Mouse (Mus musculus) mammary gland, adult 2 months (tissue): ENCODE measurements around the gene Krtap10-10. TPM values are rescaled to one million over a fixed set of nuclear protein-coding genes. Genes with fewer than 3 reads are reported as not detected.

Experiments used
- polyA plus RNA-seq: library from polyadenylated mRNA; depleted of rRNA; stranded (reverse); fragments of >200 nt; gene quantifications from 2 replicates; pipeline ENCODE4 v1.2.3, GENCODE M21; 2012; ENCODE audit warnings: low replicate concordance; rRNA removed

The Krtap10-10 gene
- not detected in 2 replicates for polyA plus RNA-seq

DNA sequence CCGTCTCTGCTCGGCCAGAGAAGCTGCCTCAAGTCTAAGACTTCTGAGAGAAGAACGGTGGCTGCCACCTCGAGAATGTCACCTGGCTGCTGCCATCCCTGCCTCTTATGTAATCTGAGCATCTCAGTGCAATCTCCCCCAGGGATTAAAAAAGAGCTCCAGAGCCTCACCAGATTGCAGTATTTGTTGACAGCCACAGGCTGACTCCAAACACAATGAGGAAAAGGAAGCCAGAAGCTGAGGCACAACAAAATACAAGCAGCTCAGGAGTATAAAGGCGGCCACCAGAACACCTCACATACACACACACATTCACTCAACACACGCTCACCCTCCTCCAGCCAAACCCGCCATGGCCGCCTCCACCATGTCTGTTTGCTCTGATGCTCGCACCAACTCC is at the start of gene Krtap10-10:
TSS of gene Krtap10-10 (plus strand) at position 301 of the 400 bp plus-strand sequence.

DNA sequence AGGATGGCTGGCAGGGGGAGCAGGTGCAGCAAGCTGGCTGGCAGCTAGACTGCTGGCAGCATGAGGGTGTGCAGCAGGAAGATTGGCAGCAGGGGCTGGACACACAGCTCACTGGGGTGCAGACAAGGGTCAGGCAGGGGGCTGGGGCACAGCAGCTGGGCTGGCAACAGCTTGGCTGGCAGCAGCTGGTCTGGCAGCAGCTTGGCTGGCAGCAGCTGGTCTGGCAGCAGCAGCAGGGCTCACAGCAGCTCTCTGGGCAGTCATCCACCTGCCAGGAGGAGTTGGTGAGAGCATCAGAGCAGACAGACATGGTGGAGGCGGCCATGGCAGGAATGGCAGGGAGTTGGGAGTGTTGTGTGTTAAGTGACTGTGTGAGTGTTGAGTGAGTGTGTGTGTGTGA is 47.9 kb upstream of the Krtap10-10 start, which contains the start of gene Gm7137:
TSS of gene Gm7137 (minus strand) at position 325 of the 400 bp plus-strand sequence.

DNA sequence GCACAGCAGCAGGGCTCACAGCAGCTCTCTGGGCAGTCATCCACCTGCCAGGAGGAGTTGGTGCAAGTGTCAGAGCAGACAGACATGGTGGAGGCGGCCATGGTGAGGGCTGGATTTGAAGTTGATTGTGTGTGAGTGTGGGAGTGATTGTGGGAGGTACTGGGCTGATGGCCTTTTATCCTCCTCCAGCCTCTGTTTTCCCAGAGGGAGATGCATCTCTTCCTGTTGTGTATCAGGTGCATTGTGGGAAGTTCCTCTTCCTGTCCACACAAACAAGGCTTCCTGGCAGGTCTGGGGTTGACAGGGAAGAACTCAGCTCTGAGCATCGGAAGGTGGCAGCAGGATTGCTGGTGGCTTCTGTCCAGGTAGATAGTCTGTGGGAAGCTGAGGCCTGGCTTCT is 40.8 kb upstream of the Krtap10-10 start, which contains the start of gene Gm9639:
TSS of gene Gm9639 (minus strand) at position 101 of the 400 bp plus-strand sequence.

DNA sequence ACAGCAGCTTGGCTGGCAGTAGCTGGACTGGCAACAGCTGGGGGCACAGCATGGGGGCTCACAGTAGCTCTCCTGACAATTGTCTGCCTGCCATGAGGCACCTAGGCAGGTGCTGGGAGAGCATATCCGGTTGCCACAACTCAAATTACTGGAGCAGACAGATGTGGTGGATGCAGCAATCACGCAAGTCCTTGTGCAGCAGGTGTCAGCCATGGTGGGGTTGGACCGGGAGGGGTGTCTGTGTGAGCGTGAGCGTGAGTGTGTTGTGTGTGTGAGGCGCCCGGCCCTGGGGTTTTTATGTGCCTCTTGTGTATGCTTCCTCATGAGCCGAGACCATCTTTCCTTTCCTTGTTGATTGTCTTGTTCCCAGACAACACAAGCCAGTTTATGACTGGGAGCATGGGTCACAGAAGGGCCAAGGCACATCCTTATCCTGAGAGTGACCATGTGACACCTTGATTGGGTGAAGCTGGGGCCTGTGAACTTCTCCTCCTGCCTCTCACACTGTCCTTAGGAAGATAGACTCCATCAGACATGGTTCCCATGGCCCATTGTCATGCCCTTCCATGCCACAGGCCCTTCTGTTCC is 36.7 kb upstream of the Krtap10-10 start, which contains the start of gene Gm19668:
TSS of gene Gm19668 (minus strand) at position 213 of the 588 bp plus-strand sequence.

DNA sequence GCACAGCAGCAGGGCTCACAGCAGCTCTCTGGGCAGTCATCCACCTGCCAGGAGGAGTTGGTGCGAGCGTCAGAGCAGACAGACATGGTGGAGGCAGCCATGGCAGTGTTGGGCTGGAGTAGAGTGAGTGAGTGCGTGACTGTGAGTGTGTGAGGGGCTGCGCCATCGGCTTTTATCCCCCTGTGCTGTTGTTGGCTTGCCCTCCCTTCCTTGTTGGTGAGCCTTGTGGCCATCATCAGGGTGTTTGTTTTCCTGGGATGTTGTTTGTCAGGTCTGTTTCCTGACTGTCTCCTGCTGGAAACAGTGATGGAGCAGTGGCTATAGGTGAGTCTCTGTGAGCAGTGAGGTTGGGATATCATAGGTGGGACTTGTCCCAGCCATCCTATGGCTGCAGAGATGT is 24.0 kb upstream of the Krtap10-10 start, which contains the start of gene Gm9507:
TSS of gene Gm9507 (minus strand) at position 101 of the 400 bp plus-strand sequence.

DNA sequence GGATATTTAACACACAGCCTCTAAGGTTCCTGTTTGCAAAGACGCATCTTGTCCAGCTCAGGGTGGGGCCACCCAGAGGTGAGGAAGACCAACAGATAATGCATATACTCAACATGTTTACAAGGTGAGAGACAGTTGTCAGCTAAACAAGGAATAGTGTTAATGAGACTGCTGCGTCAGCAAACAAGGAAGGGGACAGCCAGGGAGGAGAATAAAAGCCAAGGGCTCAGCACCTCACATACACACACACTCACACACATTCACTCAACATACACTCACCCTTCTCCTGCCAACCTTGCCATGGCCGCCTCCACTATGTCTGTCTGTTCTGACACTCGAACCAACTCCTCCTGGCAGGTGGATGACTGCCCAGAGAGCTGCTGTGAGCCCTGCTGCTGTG is 21.4 kb upstream of the Krtap10-10 start, which contains the start of gene Gm2696:
TSS of gene Gm2696 (plus strand) at position 301 of the 400 bp plus-strand sequence.

DNA sequence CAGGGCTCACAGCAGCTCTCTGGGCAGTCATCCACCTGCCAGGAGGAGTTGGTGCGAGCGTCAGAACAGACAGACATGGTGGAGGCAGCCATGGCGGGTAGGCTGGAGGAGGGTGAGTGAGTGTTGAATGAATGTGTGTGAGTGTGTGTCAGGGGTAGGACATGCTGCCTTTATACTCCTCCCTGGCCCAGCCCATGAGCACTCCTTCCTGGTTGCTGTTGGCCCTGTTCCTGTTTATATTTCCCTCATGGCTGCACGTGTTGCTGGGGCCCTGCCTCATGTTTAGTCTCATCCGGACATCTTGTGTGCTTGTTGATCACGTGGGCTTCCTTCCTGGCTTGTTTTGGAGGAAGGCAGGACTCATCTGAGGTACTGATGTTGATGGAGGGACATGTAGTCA is 8.8 kb upstream of the Krtap10-10 start, which contains the start of gene Krtap10-4:
TSS of gene Krtap10-4 (minus strand) at position 145 of the 400 bp plus-strand sequence.

DNA sequence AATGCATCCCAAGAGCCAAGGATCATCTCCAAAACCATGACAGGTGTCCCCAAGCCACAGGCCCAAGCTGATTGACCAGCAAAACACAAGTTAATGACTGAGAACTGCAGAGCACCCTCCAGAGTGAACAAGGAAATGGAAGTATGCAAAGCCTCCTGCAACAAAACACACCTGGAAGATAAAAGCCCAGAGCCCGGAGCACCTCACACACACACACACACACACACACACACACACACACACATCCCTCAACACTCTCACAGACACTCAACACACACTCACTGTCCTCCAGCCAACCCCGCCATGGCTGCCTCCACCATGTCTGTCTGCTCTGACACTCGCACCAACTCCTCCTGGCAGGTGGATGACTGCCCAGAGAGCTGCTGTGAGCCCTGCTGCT is 10.8 kb downstream of the Krtap10-10 start, which contains the start of gene Gm36176:
TSS of gene Gm36176 (plus strand) at position 301 of the 400 bp plus-strand sequence.

DNA sequence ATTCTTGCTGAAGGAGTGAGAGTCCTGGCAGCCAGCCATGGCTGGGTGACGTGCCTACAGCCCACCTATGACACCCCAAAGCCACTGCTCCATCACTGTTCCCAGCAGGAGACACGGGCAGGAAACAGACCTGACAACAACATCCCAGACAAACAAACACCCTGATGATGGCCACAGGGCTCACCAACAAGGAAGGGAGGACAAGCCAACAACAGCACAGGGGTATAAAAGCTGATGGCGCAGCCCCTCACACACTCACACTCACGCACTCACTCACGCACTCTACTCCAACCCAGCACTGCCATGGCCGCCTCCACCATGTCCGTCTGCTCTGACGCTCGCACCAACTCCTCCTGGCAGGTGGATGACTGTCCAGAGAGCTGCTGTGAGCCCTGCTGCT is 16.8 kb downstream of the Krtap10-10 start, which contains the start of gene Gm10318:
TSS of gene Gm10318 (plus strand) at position 301 of the 400 bp plus-strand sequence.

DNA sequence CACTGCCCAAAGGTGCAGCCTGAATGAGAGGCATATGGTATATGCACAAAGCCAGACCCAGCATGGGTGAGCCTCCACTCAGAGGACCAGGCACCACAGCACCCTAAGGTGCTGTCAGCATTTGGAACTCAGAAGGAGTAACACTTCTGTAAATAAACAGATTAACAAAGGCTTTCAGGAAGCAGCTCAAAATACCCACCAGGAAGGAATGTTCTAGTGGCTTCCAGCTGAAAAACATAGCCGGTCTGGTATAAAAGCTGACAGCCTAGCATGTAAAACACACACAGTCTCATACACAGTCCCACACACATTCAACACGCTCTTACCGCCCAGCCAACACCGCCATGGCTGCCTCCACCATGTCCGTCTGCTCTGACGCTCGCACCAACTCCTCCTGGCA is 25.9 kb downstream of the Krtap10-10 start, which contains the start of gene Gm3285:
TSS of gene Gm3285 (plus strand) at position 301 of the 400 bp plus-strand sequence.

Other genes with a start within 250 kb of the Krtap10-10 start
- 136 and 145 TPM in 2 replicates for gene Sumo3, start 229.8 kb upstream of the Krtap10-10 start, polyA plus RNA-seq
- gene Gm49325, start 229.8 kb upstream of the Krtap10-10 start, polyA plus RNA-seq = not detected in 2 replicates
- gene Ube2g2, start 213.7 kb upstream of the Krtap10-10 start, polyA plus RNA-seq = 37.7 and 49.2 TPM in 2 replicates
- gene Tspear, start 149.4 kb upstream of the Krtap10-10 start, polyA plus RNA-seq = 0.49 and 0.69 TPM in 2 replicates
- gene Gm19402, start 145.2 kb upstream of the Krtap10-10 start, polyA plus RNA-seq = not detected in 2 replicates
- gene Gm9508, start 138.7 kb upstream of the Krtap10-10 start, polyA plus RNA-seq = not detected in 2 replicates
- not detected in 2 replicates for gene Gm10272, start 129.3 kb upstream of the Krtap10-10 start, polyA plus RNA-seq
- gene Gm10024, start 124.5 kb upstream of the Krtap10-10 start, polyA plus RNA-seq = not detected in 2 replicates
- not detected in 2 replicates for gene Gm10142, start 120.1 kb upstream of the Krtap10-10 start, polyA plus RNA-seq
- gene Krtap12-1, start 115.3 kb upstream of the Krtap10-10 start, polyA plus RNA-seq = not detected in 2 replicates
- not detected in 2 replicates for gene Gm10100, start 109.5 kb upstream of the Krtap10-10 start, polyA plus RNA-seq
- gene Gm18596, start 93.3 kb upstream of the Krtap10-10 start, polyA plus RNA-seq = not detected in 2 replicates
- not detected in 2 replicates for gene Gm9736, start 84.6 kb upstream of the Krtap10-10 start, polyA plus RNA-seq
- not detected in 2 replicates for gene Gm3233, start 76.3 kb upstream of the Krtap10-10 start, polyA plus RNA-seq
- gene Gm3238, start 64.6 kb upstream of the Krtap10-10 start, polyA plus RNA-seq = not detected in 2 replicates
- gene Gm7138, start 59.0 kb upstream of the Krtap10-10 start, polyA plus RNA-seq = not detected in 2 replicates
- gene Gm3250, start 53.4 kb upstream of the Krtap10-10 start, polyA plus RNA-seq = not detected in 2 replicates
- not detected in 2 replicates for gene Gm7137, start 47.7 kb upstream of the Krtap10-10 start, polyA plus RNA-seq
- not detected in 2 replicates for gene Gm9639, start 40.9 kb upstream of the Krtap10-10 start, polyA plus RNA-seq
- gene Gm19668, start 36.8 kb upstream of the Krtap10-10 start, polyA plus RNA-seq = not detected in 2 replicates
- not detected in 2 replicates for gene Gm9507, start 24.1 kb upstream of the Krtap10-10 start, polyA plus RNA-seq
- not detected in 2 replicates for gene Gm2696, start 21.3 kb upstream of the Krtap10-10 start, polyA plus RNA-seq
- gene Krtap10-4, start 8.9 kb upstream of the Krtap10-10 start, polyA plus RNA-seq = not detected in 2 replicates
- not detected in 2 replicates for gene Gm36176, start 10.9 kb downstream of the Krtap10-10 start, polyA plus RNA-seq
- not detected in 2 replicates for gene Gm10318, start 16.9 kb downstream of the Krtap10-10 start, polyA plus RNA-seq
- not detected in 2 replicates for gene Gm3285, start 26.0 kb downstream of the Krtap10-10 start, polyA plus RNA-seq
- gene Lrrc3, start 66.6 kb downstream of the Krtap10-10 start, polyA plus RNA-seq = 3.1 and 4.6 TPM in 2 replicates
- 4.3 and 5.9 TPM in 2 replicates for gene Trpm2, start 134.6 kb downstream of the Krtap10-10 start, polyA plus RNA-seq
- 44.5 and 83.3 TPM in 2 replicates for gene 1810043G02Rik, start 142.6 kb downstream of the Krtap10-10 start, polyA plus RNA-seq
- gene Pfkl, start 174.1 kb downstream of the Krtap10-10 start, polyA plus RNA-seq = 168 and 171 TPM in 2 replicates
- gene Dnmt3l, start 206.0 kb downstream of the Krtap10-10 start, polyA plus RNA-seq = 3.0 and 3.2 TPM in 2 replicates
- 1.9 and 5.8 TPM in 2 replicates for gene Aire, start 207.7 kb downstream of the Krtap10-10 start, polyA plus RNA-seq
- 44.8 and 47.5 TPM in 2 replicates for gene Icosl, start 233.4 kb downstream of the Krtap10-10 start, polyA plus RNA-seq